Mouse (Mus musculus) ovary, postnatal 10 days (tissue): Measurements from ENCODE around the gene Plcg1.

Source experiments
- DNase-seq: peaks from one replicate; pipeline ENCODE4 v3.0.0; 2022; ENCODE audit warnings: low spot score

Gene Plcg1

GRCm38 (mm10) chr2:160735706-160736310 is 4.7 kb downstream of the Plcg1 start:
- no peak for DNase-seq

GRCm38 (mm10) chr2:160736466-160736865 is 5.4 kb downstream of the Plcg1 start:
- DNase-seq = no peak

- DNase-seq = no peak
Measured at GRCm38 (mm10) chr2:160738354-160738753, 7.3 kb downstream of the Plcg1 start.

- no peak for DNase-seq
Measured at GRCm38 (mm10) chr2:160739647-160740356, 8.7 kb downstream of the Plcg1 start.

GRCm38 (mm10) chr2:160740521-160741156 is 9.5 kb downstream of the Plcg1 start:
- no peak for DNase-seq

GRCm38 (mm10) chr2:160741580-160741979 is 10.5 kb downstream of the Plcg1 start:
- no peak for DNase-seq

- DNase-seq = no peak
Measured at GRCm38 (mm10) chr2:160742161-160742609, 11.1 kb downstream of the Plcg1 start.

GRCm38 (mm10) chr2:160744040-160744822 is 13.1 kb downstream of the Plcg1 start:
- DNase-seq = no peak

GRCm38 (mm10) chr2:160744823-160745210 is 13.7 kb downstream of the Plcg1 start:
- DNase-seq = no peak

- DNase-seq = no peak
Measured at GRCm38 (mm10) chr2:160745497-160745896, 14.4 kb downstream of the Plcg1 start.

- no peak for DNase-seq
Measured at GRCm38 (mm10) chr2:160746637-160747036, 15.5 kb downstream of the Plcg1 start.

- no peak for DNase-seq
Measured at GRCm38 (mm10) chr2:160747075-160747474, 16.0 kb downstream of the Plcg1 start.

GRCm38 (mm10) chr2:160756583-160757203 is 25.6 kb downstream of the Plcg1 start:
- no peak for DNase-seq

GRCm38 (mm10) chr2:160760433-160761184 is 29.5 kb downstream of the Plcg1 start:
- DNase-seq = no peak

- DNase-seq = no peak
Measured at GRCm38 (mm10) chr2:160763816-160764215, 32.7 kb downstream of the Plcg1 start.

GRCm38 (mm10) chr2:160764386-160764785 is 33.3 kb downstream of the Plcg1 start:
- no peak for DNase-seq

GRCm38 (mm10) chr2:160765096-160765495 is 34.0 kb downstream of the Plcg1 start:
- no peak for DNase-seq

GRCm38 (mm10) chr2:160766371-160766771 is 35.3 kb downstream of the Plcg1 start:
- DNase-seq = no peak

GRCm38 (mm10) chr2:160767201-160767600 is 36.1 kb downstream of the Plcg1 start:
- no peak for DNase-seq

GRCm38 (mm10) chr2:160768097-160768695 is 37.1 kb downstream of the Plcg1 start:
- no peak for DNase-seq

GRCm38 (mm10) chr2:160768997-160769396 is 37.9 kb downstream of the Plcg1 start:
- no peak for DNase-seq
